Mouse (Mus musculus): ENCODE data around the gene Gm28038.

Gene Gm28038

GRCm38 (mm10) chr2:30257699-30258460 is 23.0 kb upstream of the Gm28038 start:
- DNase-seq = no peak

DNA sequence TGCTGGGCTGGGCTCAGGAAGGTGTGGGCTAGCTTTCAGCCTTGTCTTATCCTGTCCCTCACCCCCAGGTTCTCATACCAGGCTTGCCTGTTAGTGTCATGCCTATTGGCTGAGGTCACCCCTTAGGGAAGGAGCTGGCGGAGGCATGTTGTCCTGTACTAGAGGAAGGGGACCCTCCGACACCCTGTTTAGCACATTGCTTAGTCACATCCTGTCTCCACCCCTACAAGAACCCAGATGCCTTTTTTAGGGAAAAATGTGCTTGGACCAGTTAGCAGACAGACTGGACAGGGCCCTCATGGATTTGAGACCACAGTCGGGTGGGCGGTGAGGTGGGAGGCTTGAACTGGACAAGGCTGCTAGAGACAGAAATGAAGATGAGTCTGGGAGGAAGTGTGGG is 22.2 kb upstream of the Gm28038 start:
- DNase-seq = no peak

- DNase-seq = no peak
Measured at GRCm38 (mm10) chr2:30259131-30260064, 21.4 kb upstream of the Gm28038 start.

GRCm38 (mm10) chr2:30261064-30261736 is 19.6 kb upstream of the Gm28038 start:
- no peak for DNase-seq

GRCm38 (mm10) chr2:30261921-30262839 is 18.7 kb upstream of the Gm28038 start:
- no peak for DNase-seq

- no peak for DNase-seq
Measured at GRCm38 (mm10) chr2:30262840-30263441, 17.9 kb upstream of the Gm28038 start.

DNA sequence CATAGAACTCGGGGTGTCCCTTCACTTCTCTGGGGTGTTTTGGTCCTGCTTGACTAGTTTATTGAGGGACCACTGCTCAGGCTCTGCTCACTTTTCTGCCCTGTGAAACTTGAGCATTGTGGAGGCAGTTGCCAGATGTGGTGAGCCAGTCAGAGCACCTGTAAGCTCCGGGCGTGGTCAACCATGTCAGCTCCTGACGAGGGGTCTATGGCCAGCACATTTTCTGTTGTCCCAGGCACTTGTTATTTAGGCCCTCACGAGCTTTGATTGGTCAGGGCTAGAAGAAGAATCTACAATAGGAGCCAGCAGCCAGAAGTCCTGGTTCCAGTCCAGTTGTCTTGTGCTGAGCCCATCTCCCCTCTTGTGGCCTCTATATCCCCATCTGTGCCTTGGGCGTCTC is 17.0 kb upstream of the Gm28038 start:
- no peak for DNase-seq

DNA sequence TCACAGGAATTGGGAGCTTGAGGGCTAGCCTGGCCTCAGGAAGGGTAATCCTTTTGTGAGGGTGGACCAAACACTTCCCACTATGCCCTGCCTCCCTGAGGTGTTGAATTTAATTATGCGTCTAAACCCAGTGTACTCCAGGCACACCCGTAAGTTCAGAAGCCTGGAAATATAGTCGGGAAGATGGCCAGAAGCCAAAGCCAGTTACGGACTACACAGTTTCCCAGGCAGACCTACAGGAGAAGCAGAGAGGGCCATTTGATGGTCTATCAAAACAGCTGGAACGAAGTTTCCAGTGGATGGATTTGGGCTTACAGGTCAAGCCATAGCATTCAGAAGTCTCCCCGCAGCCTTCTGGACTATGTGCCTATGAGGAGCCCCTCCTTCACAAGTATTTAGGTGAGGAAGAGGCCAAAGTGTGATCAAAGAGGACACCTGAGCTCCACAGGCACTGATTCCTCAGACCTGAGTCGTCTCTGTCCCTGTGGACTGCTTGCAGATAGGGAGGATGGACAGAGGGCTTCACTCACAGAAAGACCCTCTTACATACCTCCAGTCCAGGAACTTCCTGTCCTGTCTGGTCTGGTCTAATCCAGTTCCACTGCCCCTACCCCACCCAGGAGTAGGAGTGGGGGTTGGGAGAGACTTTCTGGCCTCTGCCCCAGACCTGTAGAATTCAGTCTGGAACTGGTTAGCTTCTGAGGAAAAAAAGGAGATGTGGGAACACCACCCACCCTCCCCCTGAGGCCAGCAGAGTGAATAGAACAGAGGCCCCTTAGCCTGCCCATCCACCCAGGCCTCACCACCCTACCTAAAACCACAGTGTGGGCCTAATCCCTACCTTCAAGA is 15.9 kb upstream of the Gm28038 start:
- no peak for DNase-seq

DNA sequence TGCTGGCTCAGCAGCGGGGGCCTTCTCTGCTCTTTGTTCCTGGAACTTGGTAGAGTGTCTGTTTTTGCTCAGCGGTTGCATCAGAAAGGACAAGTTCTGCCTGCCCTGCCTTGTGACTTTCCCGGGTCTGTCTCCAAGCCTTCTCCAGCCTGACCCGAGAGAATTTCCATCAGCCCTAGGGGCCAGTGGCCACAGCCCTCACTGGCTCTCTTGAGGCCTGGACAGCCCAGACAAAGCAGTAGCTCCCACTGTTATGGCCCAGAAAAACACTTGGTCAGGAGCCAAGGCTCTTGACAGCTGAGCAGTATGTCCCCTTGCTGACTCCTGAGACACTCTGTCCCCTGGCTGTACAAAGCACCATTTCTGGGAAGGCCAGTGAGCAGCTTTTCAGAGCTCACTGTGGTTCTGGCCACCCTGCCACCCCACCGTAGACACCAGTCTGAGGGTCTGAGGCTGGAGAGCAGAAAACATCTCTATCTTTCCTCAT is 15.0 kb upstream of the Gm28038 start, which contains the start of gene Phyhd1:
Gene Phyhd1 (plus strand): TSS at position 437 of the 487 bp plus-strand sequence.
- no peak for DNase-seq

- no peak for DNase-seq
Measured at GRCm38 (mm10) chr2:30266392-30266941, 14.4 kb upstream of the Gm28038 start.

DNA sequence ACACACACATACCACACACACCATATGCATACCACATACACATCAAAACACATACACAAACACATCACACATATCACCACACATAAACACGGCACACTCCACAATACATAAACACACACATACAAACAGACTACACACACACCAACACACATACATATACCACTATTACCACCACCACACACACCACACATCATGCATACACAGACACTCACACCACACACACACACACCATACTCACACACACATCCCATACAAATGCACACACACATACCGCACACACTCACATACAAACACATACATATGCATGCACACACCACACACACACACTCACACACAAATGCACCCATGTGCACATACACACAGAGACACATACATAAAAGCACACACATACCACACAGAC is 13.4 kb upstream of the Gm28038 start:
- DNase-seq = no peak

- no peak for DNase-seq
Measured at GRCm38 (mm10) chr2:30268371-30268770, 12.5 kb upstream of the Gm28038 start.

GRCm38 (mm10) chr2:30269241-30269990 is 11.4 kb upstream of the Gm28038 start:
- peak in 1 of 2 experiments; percentile 14 for DNase-seq

- DNase-seq = peak; percentile 71 to 73
Measured at GRCm38 (mm10) chr2:30270134-30270533, 10.7 kb upstream of the Gm28038 start.

DNA sequence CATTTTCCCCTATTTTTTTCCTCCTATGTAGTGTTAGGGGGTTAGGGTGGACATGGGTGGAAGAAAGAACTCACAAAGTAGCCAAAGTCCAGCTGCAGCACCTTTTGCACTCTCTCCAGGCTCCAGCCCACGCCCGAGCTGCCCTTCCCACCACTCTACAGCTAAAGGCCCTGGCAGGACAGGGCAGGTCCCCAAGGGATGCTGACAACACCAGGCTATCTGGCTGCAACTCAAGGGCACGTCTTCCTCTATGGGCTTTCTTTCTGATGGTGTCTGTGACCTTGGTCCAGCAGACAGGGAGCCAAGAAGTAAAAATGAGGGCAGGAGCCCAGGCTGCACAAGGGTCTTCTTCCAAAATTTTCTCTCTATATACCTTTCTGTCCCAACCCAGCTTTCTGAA is 808 bp downstream of the Gm28038 start:
- no peak for DNase-seq

- DNase-seq = no peak
Measured at GRCm38 (mm10) chr2:30283193-30283592, 2.4 kb downstream of the Gm28038 start.

DNA sequence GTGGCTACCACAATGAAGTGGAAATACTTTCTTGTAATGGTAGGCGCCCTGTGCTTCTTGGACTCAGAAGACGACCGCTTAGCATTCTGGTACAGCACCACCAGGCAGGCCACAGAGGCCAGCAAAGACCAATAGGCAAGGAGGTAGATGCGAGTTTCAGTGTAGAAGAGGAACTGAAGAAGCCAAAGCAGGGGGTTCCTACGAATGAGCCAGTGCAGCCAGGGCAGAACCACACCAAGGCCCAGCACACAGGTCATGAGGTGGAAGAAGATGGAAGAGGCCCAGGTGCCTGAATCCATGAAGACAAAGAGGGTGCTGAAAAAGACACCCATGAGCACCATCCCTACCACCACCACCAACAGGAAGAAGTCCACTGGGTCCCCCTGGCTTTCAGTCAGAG is 4.2 kb downstream of the Gm28038 start:
- DNase-seq = no peak

- peak; percentile 5 to 10 for DNase-seq
Measured at GRCm38 (mm10) chr2:30285416-30286181, 4.8 kb downstream of the Gm28038 start.
